Mouse (Mus musculus) forelimb bud, embryonic 11.5 days (tissue): ENCODE measurements around the gene Gm5129.
"Not testable (repeated sequence)": the region's sequence is repeated elsewhere in the genome, so short reads cannot be mapped to it uniquely, and the experiment has no call there.

Experiments used
- DNase-seq: peaks from one replicate; pipeline ENCODE4 v3.0.0-alpha.2; 2012; ENCODE audit warnings: low read depth, low spot score

Gm5129 gene

GRCm38 (mm10) chr5:29735557-29736061 is at the start of gene Gm5129, which contains the start of gene Dnajb6:
TSS of gene Gm5129 (minus strand) at chr5:29735936.
TSS of gene Dnajb6 (plus strand) at chr5:29735688.
- peak; percentile 89 for DNase-seq

- not testable (repeated sequence) for DNase-seq
Measured at GRCm38 (mm10) chr5:29784906-29785305, 49.2 kb upstream of the Gm5129 start.

GRCm38 (mm10) chr5:29782261-29782660 is 46.5 kb upstream of the Gm5129 start:
- DNase-seq: no peak

GRCm38 (mm10) chr5:29779733-29780132 is 44.0 kb upstream of the Gm5129 start:
- DNase-seq: not testable (repeated sequence)

- no peak for DNase-seq
Measured at GRCm38 (mm10) chr5:29778029-29778428, 42.3 kb upstream of the Gm5129 start.

GRCm38 (mm10) chr5:29775437-29775836 is 39.7 kb upstream of the Gm5129 start:
- no peak for DNase-seq

- no peak for DNase-seq
Measured at GRCm38 (mm10) chr5:29773460-29774150, 37.9 kb upstream of the Gm5129 start.

GRCm38 (mm10) chr5:29772651-29773330 is 37.1 kb upstream of the Gm5129 start:
- no peak for DNase-seq

- DNase-seq: no peak
Measured at GRCm38 (mm10) chr5:29772038-29772437, 36.3 kb upstream of the Gm5129 start.

- no peak for DNase-seq
Measured at GRCm38 (mm10) chr5:29770935-29771334, 35.2 kb upstream of the Gm5129 start.

- no peak for DNase-seq
Measured at GRCm38 (mm10) chr5:29759318-29759717, 23.6 kb upstream of the Gm5129 start.

GRCm38 (mm10) chr5:29752894-29753293 is 17.2 kb upstream of the Gm5129 start:
- no peak for DNase-seq

GRCm38 (mm10) chr5:29751306-29751705 is 15.6 kb upstream of the Gm5129 start:
- no peak for DNase-seq

GRCm38 (mm10) chr5:29747661-29748060 is 11.9 kb upstream of the Gm5129 start:
- no peak for DNase-seq

- no peak for DNase-seq
Measured at GRCm38 (mm10) chr5:29741093-29741492, 5.4 kb upstream of the Gm5129 start.

- DNase-seq: no peak
Measured at GRCm38 (mm10) chr5:29740651-29741050, 4.9 kb upstream of the Gm5129 start.

GRCm38 (mm10) chr5:29738076-29738475 is 2.3 kb upstream of the Gm5129 start:
- DNase-seq: no peak

- DNase-seq: no peak
Measured at GRCm38 (mm10) chr5:29737471-29737870, 1.7 kb upstream of the Gm5129 start.

GRCm38 (mm10) chr5:29736942-29737341 is 1.2 kb upstream of the Gm5129 start:
- no peak for DNase-seq

- peak; percentile 19 for DNase-seq
Measured at GRCm38 (mm10) chr5:29736073-29736900, 551 bp upstream of the Gm5129 start.

- no peak for DNase-seq
Measured at GRCm38 (mm10) chr5:29734831-29735510, 765 bp downstream of the Gm5129 start.
